Mouse (Mus musculus): ENCODE data around the gene Ddx3x. TPM values are rescaled to one million over a fixed set of nuclear protein-coding genes. Genes with fewer than 3 reads are reported as not detected.

Ddx3x gene
- total RNA-seq, 2 experiments from 2014 or later = 172 to 190 TPM

DNA sequence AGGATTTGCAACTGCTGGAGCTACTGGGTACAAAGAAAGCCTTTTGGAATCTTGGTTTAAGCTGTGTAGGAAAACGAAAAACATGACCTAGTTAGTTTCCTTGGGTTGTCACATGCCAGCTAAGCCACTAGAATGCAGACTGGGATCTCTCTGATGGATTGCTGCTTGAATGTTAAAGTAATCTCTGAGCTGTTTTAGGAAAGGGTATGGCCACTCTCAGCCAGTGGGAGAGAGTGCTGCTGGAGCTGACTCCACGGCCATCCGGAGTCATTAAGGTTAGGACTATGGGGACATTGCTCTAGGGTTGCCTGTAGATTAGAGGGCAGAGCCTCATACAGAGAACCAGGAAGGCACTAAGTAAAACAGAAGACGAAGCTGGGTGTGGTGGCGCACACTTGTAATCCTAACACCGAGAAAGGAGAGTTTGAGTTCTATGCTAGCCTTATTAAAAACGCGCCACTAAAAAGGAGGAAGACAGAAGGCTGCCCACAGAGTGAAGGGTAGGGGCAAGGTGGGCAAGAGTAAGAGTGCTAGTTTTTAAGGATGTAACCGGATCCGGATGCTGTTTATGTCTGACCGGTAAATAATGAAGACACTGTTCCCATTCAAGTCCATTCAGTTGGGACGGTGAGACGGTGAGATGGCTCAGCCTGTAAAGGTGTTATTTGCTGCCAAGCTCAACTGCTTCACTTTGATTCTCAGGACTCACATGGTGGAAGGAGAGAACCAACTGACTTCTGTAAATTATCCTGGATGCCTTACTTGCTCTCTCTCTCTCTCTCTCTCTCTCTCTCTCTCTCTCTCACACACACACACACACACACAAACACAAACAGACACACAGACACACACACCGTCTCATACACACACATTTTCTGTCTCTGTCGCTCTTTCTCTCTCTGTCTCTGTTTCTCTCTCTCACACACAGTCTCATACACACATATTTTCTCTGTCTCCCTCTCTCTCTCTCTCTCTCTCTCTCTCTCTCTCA is 37.3 kb upstream of the Ddx3x start:
- Histone ChIP-seq H3K27ac (peak overlapping the region; percentile 84), H3K4me3 (peak overlapping the region; percentile 46)
- intact Hi-C loops (cut with DNase I) = loop anchor here (2.0 to 5.0 kb wide), 2 partner anchors 104 to 217 kb away; no protein-coding TSS in a partner anchor
- peak in 1 of 2 experiments; percentile 13 for DNase-seq (ENCODE audit: extremely low spot score in 1 of 2, low spot score in 2 of 2)
- no peak for TF ChIP-seq CTCF (IDR thresholded peaks at IDR 0.05)

DNA sequence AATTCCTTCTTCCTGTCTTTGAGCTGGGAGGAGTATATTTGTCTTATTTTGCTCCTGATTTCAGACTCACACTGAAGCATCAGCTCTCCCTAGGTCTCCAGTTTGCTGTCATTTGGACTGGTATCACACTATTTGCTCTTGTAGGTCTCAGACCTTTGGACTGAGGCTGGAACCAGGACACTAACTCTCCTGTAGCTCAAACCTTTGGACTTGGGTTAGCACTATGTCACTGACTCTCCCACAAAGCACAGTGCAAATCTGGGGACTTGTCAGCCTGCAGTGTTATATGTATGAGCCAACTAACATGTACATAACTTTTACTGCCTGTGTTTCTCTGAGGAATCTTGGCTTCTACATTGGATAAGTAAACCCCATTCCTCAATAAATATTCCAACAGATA is 36.2 kb upstream of the Ddx3x start:
- no peak for DNase-seq (ENCODE audit: extremely low spot score in 1 of 2, low spot score in 2 of 2)
- no peak for TF ChIP-seq CTCF (IDR thresholded peaks at IDR 0.05)
- intact Hi-C loops (cut with DNase I) = loop anchor here (5.0 kb wide), 1 partner anchor 103 kb away; no protein-coding TSS in a partner anchor
- Histone ChIP-seq H3K4me3 (no peak overlapping the region), H3K27ac (no peak overlapping the region)

DNA sequence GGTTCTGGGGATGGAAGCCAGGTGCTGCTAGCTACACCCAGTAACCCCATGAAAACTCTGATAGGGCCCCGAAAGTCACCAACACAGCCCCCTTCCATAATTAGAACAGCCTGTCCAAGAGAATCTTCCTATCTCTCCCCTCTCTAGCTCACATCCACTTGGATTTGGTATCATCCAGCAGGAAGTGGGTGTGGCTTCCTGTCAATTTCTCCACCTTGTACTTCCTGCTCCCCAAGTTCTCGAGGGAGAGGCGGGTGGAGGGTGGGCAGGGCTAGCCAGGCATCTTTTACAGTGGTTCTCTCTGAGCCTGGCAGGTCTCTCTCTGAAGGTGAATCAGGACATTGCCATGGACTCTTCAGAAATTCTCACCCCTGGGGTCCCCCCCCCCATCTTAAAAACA is 35.7 kb upstream of the Ddx3x start:
- intact Hi-C loops (cut with DNase I) = no loop called here
- DNase-seq (ENCODE audit: extremely low spot score in 1 of 2, low spot score in 2 of 2) = no peak

DNA sequence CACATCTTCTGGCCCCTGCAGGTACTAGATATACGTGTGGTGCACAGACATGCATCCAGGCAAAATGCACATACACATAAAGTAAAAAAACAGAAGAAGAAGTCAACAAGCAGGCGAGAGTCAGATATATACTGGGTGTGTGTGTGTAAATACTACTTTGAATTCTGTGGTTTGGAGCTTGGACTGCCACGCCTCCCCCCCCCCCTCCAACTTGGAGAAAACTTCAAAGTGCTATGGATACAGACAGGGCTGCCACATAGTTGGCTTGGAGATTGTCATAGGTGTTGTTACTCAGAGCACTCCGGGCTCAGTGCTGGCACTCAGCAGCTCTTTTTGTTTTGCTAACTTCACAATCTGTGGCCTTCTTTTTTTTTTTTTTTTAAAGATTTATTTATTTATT is 29.1 kb upstream of the Ddx3x start:
- H3K4me3 ChIP-seq = no peak overlapping the region

More for the DNA sequence above, 35.7 kb upstream of the Ddx3x start:
- TF ChIP-seq CTCF (IDR thresholded peaks at IDR 0.05) = no peak
- no peak overlapping the region for H3K4me3 ChIP-seq
- no peak overlapping the region for H3K27ac ChIP-seq

DNA sequence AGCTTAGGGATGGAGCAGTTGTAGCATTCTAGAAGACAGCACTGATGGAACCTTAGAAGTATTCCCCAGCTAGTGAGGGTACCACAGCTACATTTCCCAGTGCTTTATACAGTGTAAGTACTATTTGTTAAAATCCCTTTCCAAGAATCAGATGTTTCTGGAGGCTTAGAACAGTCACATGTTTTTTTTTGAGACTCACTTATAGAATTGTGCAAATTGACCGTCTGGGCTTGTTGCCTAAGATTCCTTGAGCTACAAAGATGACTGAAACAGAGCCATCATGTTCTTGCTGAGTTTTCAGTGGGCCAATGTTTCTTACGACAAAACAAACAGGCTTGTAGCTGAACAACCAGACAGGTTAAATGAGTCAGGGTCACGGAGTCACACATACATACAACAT is 26.5 kb upstream of the Ddx3x start:
- intact Hi-C loops (cut with DNase I) = no loop called here
- H3K27ac ChIP-seq = no peak overlapping the region
- H3K4me3 ChIP-seq = no peak overlapping the region
- no peak for TF ChIP-seq CTCF (IDR thresholded peaks at IDR 0.05)
- no peak for DNase-seq (ENCODE audit: extremely low spot score in 1 of 2, low spot score in 2 of 2)

More for the DNA sequence above, 29.1 kb upstream of the Ddx3x start:
- no peak for TF ChIP-seq CTCF (IDR thresholded peaks at IDR 0.05)
- no peak overlapping the region for H3K27ac ChIP-seq
- DNase-seq (ENCODE audit: extremely low spot score in 1 of 2, low spot score in 2 of 2) = no peak
- intact Hi-C loops (cut with DNase I) = no loop called here

DNA sequence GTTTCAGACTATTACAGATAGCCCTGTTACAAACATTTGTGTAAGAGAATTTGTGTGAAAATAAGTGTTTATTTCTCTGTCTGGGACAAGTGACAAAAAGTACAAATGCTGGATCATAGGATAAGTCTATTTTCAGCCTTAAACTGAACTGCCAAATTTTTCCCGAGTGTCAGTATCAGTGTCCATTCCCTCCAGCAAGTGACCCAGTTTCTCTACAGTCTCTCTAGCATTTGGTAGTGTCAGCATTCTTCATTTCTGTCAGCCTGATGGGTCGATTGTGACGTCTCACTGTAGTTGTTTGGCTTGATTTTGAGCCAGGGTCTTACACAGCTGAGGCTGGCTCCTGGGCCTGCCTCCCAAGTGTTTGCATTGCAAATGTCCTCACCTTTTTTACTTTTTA is 17.4 kb upstream of the Ddx3x start:
- TF ChIP-seq CTCF (IDR thresholded peaks at IDR 0.05) = no peak

DNA sequence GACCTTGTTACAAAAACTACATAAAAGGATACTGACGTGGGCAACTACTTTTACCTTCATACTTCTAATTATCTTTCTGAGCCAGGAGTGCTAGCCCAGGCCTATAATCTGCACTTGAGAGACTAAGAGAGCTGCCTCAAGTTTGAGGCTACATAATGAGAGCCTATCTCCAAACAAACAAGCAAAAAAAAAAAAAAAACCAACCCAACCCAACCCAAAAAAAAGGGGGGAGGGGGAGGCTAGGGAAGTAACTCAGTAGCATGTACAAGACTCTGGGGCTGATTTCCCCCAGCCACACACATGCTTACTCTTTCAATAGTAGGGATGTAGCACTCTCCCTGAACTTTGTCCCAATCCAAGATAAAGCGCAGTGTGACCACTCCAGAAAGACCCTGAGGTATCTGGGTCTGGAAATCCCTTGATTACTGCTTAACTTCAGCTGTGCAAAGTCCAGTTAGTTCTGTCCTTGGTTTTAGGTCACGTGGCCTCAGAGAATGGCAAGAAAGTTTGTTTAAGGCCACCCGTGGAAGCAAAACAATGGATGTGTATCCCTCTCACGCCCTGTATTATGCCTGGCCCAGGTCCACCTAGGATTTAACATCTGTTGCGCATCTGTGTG is 5.1 kb upstream of the Ddx3x start:
- Histone ChIP-seq H3K27ac (no peak overlapping the region), H3K4me3 (no peak overlapping the region)
- intact Hi-C loops (cut with DNase I) = no loop called here
- no peak for DNase-seq (ENCODE audit: extremely low spot score in 1 of 2, low spot score in 2 of 2)
- TF ChIP-seq CTCF (IDR thresholded peaks at IDR 0.05) = no peak

More for the DNA sequence above, 17.4 kb upstream of the Ddx3x start:
- no peak for DNase-seq (ENCODE audit: extremely low spot score in 1 of 2, low spot score in 2 of 2)
- no peak overlapping the region for H3K4me3 ChIP-seq
- no peak overlapping the region for H3K27ac ChIP-seq
- intact Hi-C loops (cut with DNase I) = no loop called here

DNA sequence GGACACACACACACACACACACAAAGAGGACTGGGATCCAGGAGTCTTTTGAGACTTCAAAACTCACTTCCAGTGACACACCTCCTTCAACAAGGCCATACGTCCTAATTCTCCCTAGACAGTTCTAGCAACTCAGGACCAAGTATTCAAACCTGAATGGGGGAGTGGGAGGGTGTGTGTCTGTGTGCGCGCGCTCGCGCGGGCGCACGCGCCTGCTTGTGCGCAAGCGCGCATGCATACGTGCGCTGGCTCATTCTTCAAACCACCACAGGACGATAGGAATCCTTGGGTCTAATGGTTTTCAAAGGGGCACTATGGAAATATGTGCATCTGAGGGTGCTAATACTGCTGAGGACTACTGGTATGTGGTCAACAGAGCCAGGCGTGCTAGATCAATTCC is 1.8 kb upstream of the Ddx3x start:
- Histone ChIP-seq H3K4me3 (no peak overlapping the region), H3K27ac (no peak overlapping the region)
- DNase-seq (ENCODE audit: extremely low spot score in 1 of 2, low spot score in 2 of 2) = no peak
- intact Hi-C loops (cut with DNase I) = no loop called here
- no peak for TF ChIP-seq CTCF (IDR thresholded peaks at IDR 0.05)

DNA sequence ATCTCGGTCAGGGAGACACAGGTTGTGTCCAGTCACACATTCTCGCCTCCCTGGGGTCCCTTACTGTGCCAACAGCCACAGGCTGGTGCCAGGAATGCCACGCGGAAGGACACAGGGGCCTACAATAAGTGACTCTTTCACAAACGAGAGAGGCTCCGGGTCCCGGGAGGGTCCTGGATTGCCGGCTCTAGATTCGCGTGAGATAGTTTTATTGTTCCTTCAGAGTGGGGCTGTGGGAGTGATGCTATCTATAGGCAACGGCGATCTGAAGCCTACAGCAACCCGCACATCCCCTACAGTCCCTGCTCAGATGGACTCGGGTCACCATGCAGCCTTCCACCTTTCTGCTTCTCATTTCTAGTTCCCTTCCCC is 747 bp upstream of the Ddx3x start:
- intact Hi-C loops (cut with DNase I) = loop anchor here (1.0 to 10.0 kb wide), 6 partner anchors 38 to 405 kb away; no protein-coding TSS in a partner anchor
- no peak for TF ChIP-seq CTCF (IDR thresholded peaks at IDR 0.05)
- peak overlapping the region; percentile 100 for H3K27ac ChIP-seq
- H3K4me3 ChIP-seq = peak overlapping the region; percentile 96
- no peak for DNase-seq (ENCODE audit: extremely low spot score in 1 of 2, low spot score in 2 of 2)

DNA sequence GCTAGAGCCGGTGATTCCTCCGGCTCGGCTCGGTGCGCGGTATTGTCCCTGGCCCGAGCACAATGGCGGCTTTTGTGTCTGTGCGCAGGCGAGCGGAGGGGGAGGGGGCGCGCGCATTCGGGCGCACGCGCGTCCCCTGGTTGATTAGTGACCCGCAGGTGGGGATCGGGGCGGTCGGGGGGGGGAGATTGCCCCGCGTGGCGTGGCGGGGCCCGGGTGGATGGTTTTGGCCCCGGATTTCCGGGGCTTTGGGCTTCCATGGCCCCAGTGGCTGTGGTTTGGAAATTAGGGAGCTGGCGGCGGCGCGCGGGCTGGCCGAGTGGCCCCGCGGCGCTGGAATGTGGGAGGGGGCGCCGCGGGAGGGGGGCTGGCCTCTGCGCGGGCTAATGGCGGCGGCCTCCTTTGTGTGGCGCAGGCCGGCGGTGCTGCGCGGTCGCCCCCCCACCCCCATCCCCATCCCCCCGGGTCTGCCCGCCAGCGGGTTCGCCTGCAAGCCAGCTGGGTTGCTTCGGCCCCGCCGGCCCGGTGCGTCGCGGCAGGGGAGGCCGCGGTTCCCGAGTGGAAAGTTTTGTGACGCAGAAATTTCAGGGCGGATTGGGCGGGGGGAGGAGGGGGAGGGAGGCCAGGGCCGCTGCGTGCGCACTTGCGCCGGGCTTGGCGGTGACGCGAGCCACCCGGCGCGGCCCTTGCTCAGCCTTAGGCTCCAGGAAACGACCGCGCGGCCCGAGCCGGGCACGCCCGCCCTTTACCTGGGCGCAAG is 739 bp downstream of the Ddx3x start:
- DNase-seq (ENCODE audit: extremely low spot score in 1 of 2, low spot score in 2 of 2) = peak; percentile 59 to 71
- no peak for TF ChIP-seq CTCF (IDR thresholded peaks at IDR 0.05)
- intact Hi-C loops (cut with DNase I) = loop anchor here (5.0 to 10.0 kb wide), 3 partner anchors 233 to 403 kb away; no protein-coding TSS in a partner anchor

DNA sequence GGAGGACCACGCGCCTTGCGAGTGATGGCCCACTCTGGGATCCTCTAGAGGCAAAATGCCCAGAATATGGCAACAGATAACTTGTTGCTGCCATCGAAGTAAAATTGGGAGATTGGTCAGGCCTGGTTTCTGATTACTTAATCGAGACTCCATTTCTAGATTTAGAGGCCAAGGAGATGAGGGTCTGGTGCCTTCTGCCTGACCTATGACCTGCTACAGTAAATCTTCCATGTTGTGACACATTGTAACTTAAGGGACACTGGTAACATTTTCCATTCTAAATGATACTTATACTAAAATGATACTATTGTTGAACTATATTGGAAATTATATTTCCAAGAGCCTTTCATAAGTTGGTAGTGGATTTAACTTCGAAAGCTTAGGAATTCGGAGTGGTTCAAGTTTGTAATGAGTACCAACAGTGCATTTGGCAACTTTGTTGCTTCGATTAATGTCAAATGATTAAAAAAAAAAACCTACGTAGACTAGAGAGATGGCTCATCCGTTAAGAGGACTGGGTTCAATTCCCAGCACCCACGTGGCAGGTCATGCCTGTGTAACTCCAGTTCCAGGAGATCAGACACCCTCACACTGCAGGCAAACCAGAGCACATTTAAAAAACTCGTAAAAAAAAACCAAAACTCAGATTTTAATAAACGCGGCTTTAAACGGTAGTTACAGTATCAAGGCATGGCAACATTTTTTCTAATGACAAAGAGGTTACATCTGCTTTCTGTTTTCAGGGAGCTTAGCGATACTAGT is 1.5 kb downstream of the Ddx3x start:
- no peak for DNase-seq (ENCODE audit: extremely low spot score in 1 of 2, low spot score in 2 of 2)
- no peak for TF ChIP-seq CTCF (IDR thresholded peaks at IDR 0.05)
- Histone ChIP-seq H3K27ac (peak overlapping the region; percentile 100), H3K4me3 (peak overlapping the region; percentile 96)
- intact Hi-C loops (cut with DNase I) = loop anchor here (5.0 to 10.0 kb wide), 3 partner anchors 233 to 403 kb away; no protein-coding TSS in a partner anchor

More for the DNA sequence above, 739 bp downstream of the Ddx3x start:
- Histone ChIP-seq H3K27ac (peak overlapping the region; percentile 100), H3K4me3 (peak overlapping the region; percentile 96)
